8 mouse cellular contexts compared by ENCODE assay signal in the genomic region with DNA sequence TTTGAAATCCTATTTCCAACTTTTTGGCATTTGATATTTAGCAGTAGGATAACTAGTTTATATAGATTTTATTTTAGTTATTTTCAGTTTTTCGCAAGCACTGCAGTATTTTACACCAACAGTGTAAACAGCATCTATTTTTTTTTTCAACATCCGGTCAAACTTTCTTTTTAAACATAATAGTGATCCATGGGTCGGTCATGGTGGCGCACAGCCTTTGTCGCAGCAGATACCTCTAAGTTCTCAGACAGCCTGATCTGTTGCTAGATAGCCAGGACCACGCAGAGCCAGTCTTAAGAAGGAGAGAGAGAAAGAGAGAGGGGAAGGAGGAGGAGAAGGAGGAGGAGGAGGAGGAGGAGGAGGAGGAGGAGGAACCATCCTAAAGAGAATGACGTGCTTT. TPM values are rescaled to one million over a fixed set of nuclear protein-coding genes. Genes with fewer than 3 reads are reported as not detected.
DNase-seq lines count a peak whose midpoint lies in the region; ATAC-seq lines count a peak whose summit lies in the region.

No protein-coding gene starts in this region.

- no peaks in the 10 kb centered on the region for H3K27me3 ChIP-seq in forebrain, embryonic 14.5 days (replicated peaks; ENCODE audit: control insufficient read depth, insufficient read depth, low read length)
- H3K27me3 ChIP-seq in liver, embryonic 13.5 days: no peaks in the 10 kb centered on the region

- H3K4me3 ChIP-seq in forebrain, embryonic 14.5 days (ENCODE audit: low read depth, low read length): no peak overlapping the region
- H3K4me3 ChIP-seq in liver, embryonic 13.5 days (replicated peaks): peak overlapping the region; percentile 81

- DNase-seq in heart, adult 11 months: peak; percentile 84
- no peak for DNase-seq in heart, adult 8-10 months (ENCODE audit: low spot score)
- peak; percentile 79 for DNase-seq in A20 (ENCODE audit: low read depth, low spot score)
- no peak for DNase-seq in forebrain, embryonic 14.5 days (ENCODE audit: low spot score)
- no peak for DNase-seq in liver, embryonic 13.5 days
- DNase-seq in cerebellum, adult 9-11 months: no peak

- no peak overlapping the region for H3K9ac ChIP-seq in forebrain, embryonic 14.5 days (ENCODE audit: low read length)
- H3K9ac ChIP-seq in liver, embryonic 13.5 days: peak overlapping the region; percentile 6; the same call in 1 of the 2 replicates

- WGBS in forebrain, embryonic 14.5 days: 72% methylated on average over 7 of the region's 7 CpGs
- whole genome bisulfite sequencing in liver, embryonic 13.5 days (ENCODE audit: insufficient replicate concordance): 63% methylated on average over 7 of the region's 7 CpGs

- peaks cover 20% of the 10 kb centered on the region for H3K36me3 ChIP-seq in forebrain, embryonic 14.5 days (ENCODE audit: control insufficient read depth, insufficient read depth, low read length)
- H3K36me3 ChIP-seq in liver, embryonic 13.5 days: peaks cover 41% of the 10 kb centered on the region

- H3K4me2 ChIP-seq in forebrain, embryonic 14.5 days (ENCODE audit: low read length): peak overlapping the region; percentile 84; the same call in 1 of the 2 replicates
- peak overlapping the region; percentile 76 for H3K4me2 ChIP-seq in liver, embryonic 13.5 days

- ATAC-seq in forebrain, embryonic 14.5 days: no peak
- no peak for ATAC-seq in liver, embryonic 13.5 days (ENCODE audit: low read depth)
- no peak for ATAC-seq in megakaryocyte-erythroid progenitor cell, adult 5-6 weeks (replicated peaks; ENCODE audit: low FRiP score, low TSS enrichment, poor library complexity, severe bottlenecking)
- ATAC-seq in frontal cortex, adult (ENCODE audit: low TSS enrichment): no peak

- peaks cover 20% of the 10 kb centered on the region for H3K4me1 ChIP-seq in forebrain, embryonic 14.5 days (ENCODE audit: control insufficient read depth, insufficient read depth, low read length)
- peaks cover 37% of the 10 kb centered on the region for H3K4me1 ChIP-seq in liver, embryonic 13.5 days (replicated peaks)

- H3K27ac ChIP-seq in forebrain, embryonic 14.5 days (ENCODE audit: low read depth, low read length): peak overlapping the region; percentile 65; the same call in 1 of the 2 replicates
- H3K27ac ChIP-seq in liver, embryonic 13.5 days: peak overlapping the region; percentile 90

- no peaks in the 10 kb centered on the region for H3K9me3 ChIP-seq in forebrain, embryonic 14.5 days (replicated peaks; ENCODE audit: control insufficient read depth, low read length)
- H3K9me3 ChIP-seq in liver, embryonic 13.5 days (replicated peaks): no peaks in the 10 kb centered on the region

RNA-seq across cellular contexts. Expression of a gene that starts 0.7 kb away (rescaled TPM):
- 100 to 1,000 TPM in 1 of 4 experiments, 10 to 100 TPM in 3; 87.6 to 100 (median 93.1) TPM for total RNA-seq in heart, adult 8-10 months (2022)
- 206 and 211 TPM in 2 replicates for polyA plus RNA-seq in forebrain, embryonic 14.5 days (2014; fragmentation: Nextera tagmentation; extraction: Ambion mirVana)
- 183 and 200 TPM in 2 replicates for polyA plus RNA-seq in liver, embryonic 13.5 days (2015; fragmentation: Nextera tagmentation; extraction: Ambion mirVana)
- 112 and 129 TPM in 2 replicates for total RNA-seq in megakaryocyte-erythroid progenitor cell, adult 5-6 weeks (2014; fragmentation: Nextera tagmentation)
- 158 and 160 TPM in 2 replicates for total RNA-seq in megakaryocyte-erythroid progenitor cell, adult 5-6 weeks (2017)

RNA-seq across cellular contexts. Expression of a gene that starts 0.7 kb away (rescaled TPM):
- 10 to 100 TPM; 19.5 to 23.9 (median 20.7) TPM for total RNA-seq in heart, adult 8-10 months (2022)
- polyA plus RNA-seq in forebrain, embryonic 14.5 days (2014; fragmentation: Nextera tagmentation; extraction: Ambion mirVana): 66.8 and 70.4 TPM in 2 replicates
- polyA plus RNA-seq in liver, embryonic 13.5 days (2015; fragmentation: Nextera tagmentation; extraction: Ambion mirVana): 56.8 and 63.1 TPM in 2 replicates
- total RNA-seq in megakaryocyte-erythroid progenitor cell, adult 5-6 weeks (2014; fragmentation: Nextera tagmentation): 83.7 and 90.8 TPM in 2 replicates
- total RNA-seq in megakaryocyte-erythroid progenitor cell, adult 5-6 weeks (2017): 295 and 297 TPM in 2 replicates

RNA-seq across cellular contexts. Expression of a gene that starts 48.8 kb away (rescaled TPM):
- total RNA-seq in heart, adult 8-10 months (2022): 100 to 1,000 TPM; 289 to 312 (median 300) TPM
- polyA plus RNA-seq in forebrain, embryonic 14.5 days (2014; fragmentation: Nextera tagmentation; extraction: Ambion mirVana): 104 and 106 TPM in 2 replicates
- polyA plus RNA-seq in liver, embryonic 13.5 days (2015; fragmentation: Nextera tagmentation; extraction: Ambion mirVana): 51.5 and 58.1 TPM in 2 replicates
- 106 and 173 TPM in 2 replicates for total RNA-seq in megakaryocyte-erythroid progenitor cell, adult 5-6 weeks (2014; fragmentation: Nextera tagmentation)
- total RNA-seq in megakaryocyte-erythroid progenitor cell, adult 5-6 weeks (2017): 115 and 144 TPM in 2 replicates

Comparison
In these comparisons a context has a peak if more than half of its experiments do, and no peak if none do; other contexts are left out.
1. DNase-seq: peak in heart, adult 11 months (single experiment) and A20 (single experiment); none in heart, adult 8-10 months (single experiment), forebrain, embryonic 14.5 days (single experiment), liver, embryonic 13.5 days (single experiment) and cerebellum, adult 9-11 months (single experiment).